Mouse (Mus musculus) embryonic facial prominence, embryonic 14.5 days (tissue): ENCODE results near the gene Dcp1b. TPM values are rescaled to one million over a fixed set of nuclear protein-coding genes. Genes with fewer than 3 reads are reported as not detected.

Source experiments
- ATAC-seq: fragments of 200-750 bp; cut with Nextera tagmentation; 2 replicates; pipeline ENCODE4 v1.8.0; 2017; ENCODE audit warnings: low read depth, moderate number of reproducible peaks, moderate TSS enrichment
- DNase-seq: peaks from one replicate; pipeline ENCODE4 v3.0.0-alpha.2; 2015; ENCODE audit warnings: low spot score
- H3K27ac ChIP-seq: fragments of 300-500 bp; sonication (generic); replicated peaks from 2 replicates; pipeline ENCODE4 v1.5.1; 2014; ENCODE audit warnings: low read depth, mild to moderate bottlenecking, low read length, moderate library complexity
- H3K27me3 ChIP-seq: fragments of 300-500 bp; sonication (generic); replicated peaks from 2 replicates; pipeline ENCODE4 v1.6.1; 2014; ENCODE audit warnings: low read length; ENCODE audit not compliant: control insufficient read depth, insufficient read depth
- H3K36me3 ChIP-seq: fragments of 300-500 bp; sonication (generic); 2 replicates; pipeline ENCODE4 v1.6.1; 2014; ENCODE audit warnings: low read length, mixed read lengths; ENCODE audit not compliant: control insufficient read depth, insufficient read depth
- H3K4me1 ChIP-seq: fragments of 300-500 bp; sonication (generic); 2 replicates; pipeline ENCODE4 v1.6.1; 2014; ENCODE audit warnings: antibody characterized with exemption, low read length; ENCODE audit not compliant: control insufficient read depth, insufficient read depth
- H3K4me2 ChIP-seq: fragments of 300-500 bp; sonication (generic); 2 replicates; pipeline ENCODE4 v1.6.1; 2014; ENCODE audit warnings: low read depth, mild to moderate bottlenecking, low read length, moderate library complexity, mixed read lengths
- H3K4me3 ChIP-seq: fragments of 300-500 bp; sonication (generic); 2 replicates; pipeline ENCODE4 v1.5.1; 2014; ENCODE audit warnings: low read depth, mild to moderate bottlenecking, low read length
- H3K9ac ChIP-seq: fragments of 300-500 bp; sonication (generic); 2 replicates; pipeline ENCODE4 v1.6.1; 2014; ENCODE audit warnings: low read depth, mild to moderate bottlenecking, low read length, moderate library complexity, mixed read lengths
- H3K9me3 ChIP-seq: fragments of 300-500 bp; sonication (generic); 2 replicates; pipeline ENCODE4 v1.6.1; 2016; ENCODE audit warnings: low read length; ENCODE audit not compliant: control insufficient read depth
- WGBS: fragments of 180-500 bp; shearing (Covaris S2); extraction: QIAGEN DNeasy Blood & Tissue Kit; methylation state at CpG from one replicate; pipeline ENCODE4 v1.1.7; 2014; 5-methylcytosine and 5-hydroxymethylcytosine counted together
- polyA plus RNA-seq: library from polyadenylated mRNA; unstranded; fragments of >200 nt; fragmentation: Nextera tagmentation; extraction: Ambion mirVana; gene quantifications from 2 replicates; pipeline ENCODE4 v1.2.1, GENCODE M21; 2014

The Dcp1b gene
- polyA plus RNA-seq, 1 experiment from 2014 or later = 5.9 TPM

DNA sequence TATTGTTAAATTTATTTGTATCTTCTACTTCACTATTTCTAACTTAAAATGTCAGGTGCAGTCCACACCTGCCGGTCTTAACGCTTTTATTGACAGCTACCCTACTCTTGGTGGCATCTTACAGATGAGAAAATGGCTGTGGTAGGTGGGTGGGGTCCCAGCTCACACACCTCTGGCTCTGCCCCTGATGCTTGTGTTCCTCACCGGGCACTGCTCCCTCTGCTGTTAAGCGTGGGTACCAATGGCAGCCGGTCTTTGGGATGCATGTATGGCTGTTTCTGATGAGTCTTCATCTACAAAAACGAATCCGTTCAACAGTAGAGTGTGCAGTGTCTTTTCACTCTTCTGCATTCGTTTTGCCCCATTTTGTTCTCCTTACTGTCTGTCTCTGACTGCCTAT lies 11.6 kb downstream of the Dcp1b start:
- no peaks in the 10 kb centered on the region for H3K4me1 ChIP-seq
- peaks cover 37% of the 10 kb centered on the region; the same call in 1 of the 2 replicates for H3K36me3 ChIP-seq
- ATAC-seq (no peak), DNase-seq (no peak)
- no peaks in the 10 kb centered on the region for H3K9me3 ChIP-seq
- no peaks in the 10 kb centered on the region for H3K27me3 ChIP-seq
- 62% methylated on average over 8 of the region's 8 CpGs for WGBS
- H3K27ac ChIP-seq = no peak overlapping the region
- no peak overlapping the region for H3K9ac ChIP-seq
- H3K4me3 ChIP-seq = no peak overlapping the region
- no peak overlapping the region for H3K4me2 ChIP-seq

DNA sequence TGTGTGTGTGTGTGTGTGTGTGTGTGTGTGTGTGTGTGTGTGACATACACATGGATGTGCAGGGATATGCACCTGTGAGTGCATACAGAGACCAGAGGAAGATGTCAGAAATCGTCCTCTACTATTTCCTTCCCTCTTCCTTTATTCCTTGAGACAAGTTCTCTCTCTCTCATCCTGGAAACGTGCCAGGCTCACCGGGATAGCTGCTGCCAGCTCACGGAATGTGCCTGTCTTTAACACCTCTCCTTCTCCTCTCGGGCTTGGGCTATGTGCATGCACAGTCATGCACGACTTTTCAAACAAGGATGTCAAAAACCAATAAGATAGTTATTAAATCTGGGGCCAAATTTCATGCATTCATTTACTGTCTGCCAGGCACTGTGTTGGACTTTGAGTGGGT lies 12.6 kb downstream of the Dcp1b start:
- Histone ChIP-seq H3K27me3 (no peaks in the 10 kb centered on the region), H3K27ac (no peak overlapping the region), H3K4me1 (no peaks in the 10 kb centered on the region), H3K9me3 (no peaks in the 10 kb centered on the region), H3K4me2 (no peak overlapping the region), H3K9ac (no peak overlapping the region), H3K36me3 (peaks cover 43% of the 10 kb centered on the region), H3K4me3 (no peak overlapping the region)
- DNase-seq = peak; percentile 46
- WGBS = 62% methylated on average over 6 of the region's 6 CpGs
- no peak for ATAC-seq

DNA sequence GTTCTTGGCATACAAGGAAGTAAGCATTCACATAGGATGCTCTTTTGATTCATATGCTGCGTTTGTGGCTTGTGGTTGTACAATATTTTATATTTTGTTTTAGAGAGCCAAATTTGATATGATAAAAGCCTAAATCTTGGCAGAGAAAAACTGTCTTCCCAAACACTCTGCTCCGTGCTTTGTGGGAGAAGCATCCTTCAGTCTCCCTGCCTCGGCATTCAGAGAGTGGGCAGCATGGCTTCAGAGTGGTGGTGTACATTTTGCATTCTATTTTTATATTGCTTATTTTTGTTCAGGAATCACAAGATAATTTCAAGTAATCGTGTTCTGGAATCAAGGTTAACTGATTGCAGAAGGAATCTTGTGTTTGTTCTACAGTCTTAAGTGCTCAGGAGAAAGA lies 16.4 kb downstream of the Dcp1b start:
- Histone ChIP-seq H3K9me3 (no peaks in the 10 kb centered on the region), H3K4me3 (no peak overlapping the region), H3K4me2 (no peak overlapping the region), H3K36me3 (peaks cover 41% of the 10 kb centered on the region), H3K9ac (no peak overlapping the region), H3K27ac (no peak overlapping the region), H3K4me1 (no peaks in the 10 kb centered on the region), H3K27me3 (no peaks in the 10 kb centered on the region)
- DNase-seq (no peak), ATAC-seq (no peak)
- 88% methylated on average over 4 of the region's 4 CpGs for WGBS

DNA sequence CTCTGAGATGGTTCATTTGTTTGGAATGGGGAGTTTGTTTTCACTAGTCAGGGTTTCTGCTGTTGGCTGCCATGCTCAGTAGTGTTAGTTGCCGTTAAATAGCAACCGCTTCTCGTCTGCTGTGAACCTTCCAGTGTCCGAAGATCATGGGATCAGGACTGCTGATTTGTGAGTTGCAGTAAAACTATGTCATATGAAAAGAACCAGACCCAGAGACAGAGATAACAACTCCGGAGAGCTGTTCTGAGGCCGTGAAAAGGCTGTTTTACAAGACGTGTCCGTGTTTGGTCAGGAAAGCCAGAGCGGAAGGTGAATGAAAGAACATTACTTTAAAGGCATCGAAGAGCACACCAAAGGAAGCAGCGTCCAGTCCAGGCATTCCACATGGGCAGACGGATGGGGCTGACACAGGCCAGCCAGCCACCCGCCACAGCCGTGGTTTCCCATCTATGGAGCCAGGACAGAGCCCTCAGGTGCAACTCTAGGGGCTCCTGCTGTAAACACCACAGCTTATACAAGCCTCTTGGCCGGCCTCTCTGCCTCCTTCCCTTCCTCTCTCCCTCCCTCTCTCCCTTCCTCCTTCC lies 18.6 kb downstream of the Dcp1b start:
- no peak for ATAC-seq
- no peaks in the 10 kb centered on the region for H3K27me3 ChIP-seq
- H3K36me3 ChIP-seq = peaks cover 38% of the 10 kb centered on the region
- no peak overlapping the region for H3K4me3 ChIP-seq
- 77% methylated on average over 13 of the region's 15 CpGs for WGBS
- H3K9ac ChIP-seq = no peak overlapping the region
- no peak overlapping the region for H3K27ac ChIP-seq
- no peaks in the 10 kb centered on the region for H3K9me3 ChIP-seq
- peaks cover 3% of the 10 kb centered on the region; the same call in 1 of the 2 replicates for H3K4me1 ChIP-seq
- no peak overlapping the region for H3K4me2 ChIP-seq
- DNase-seq = no peak

DNA sequence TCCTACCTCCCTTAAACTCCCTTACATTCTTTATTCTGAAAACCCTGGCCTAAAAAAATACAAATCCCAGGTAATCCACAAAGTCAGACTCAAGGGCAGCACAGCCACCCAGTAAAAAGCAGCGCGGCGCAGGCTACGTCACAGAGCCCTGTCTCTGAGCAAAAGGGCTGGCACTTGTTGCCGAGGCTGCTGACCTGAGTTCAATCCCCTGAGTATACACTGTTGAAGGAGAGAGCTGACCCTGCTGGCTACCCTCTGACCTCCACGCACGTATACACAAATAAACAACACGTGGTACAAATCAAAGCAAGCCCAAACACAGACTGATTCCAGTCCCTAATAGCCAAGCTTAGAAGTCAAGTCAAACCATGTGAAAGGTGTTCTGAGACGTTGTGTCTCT lies 19.1 kb downstream of the Dcp1b start:
- 59% methylated on average over 9 of the region's 9 CpGs for WGBS
- DNase-seq = no peak

DNA sequence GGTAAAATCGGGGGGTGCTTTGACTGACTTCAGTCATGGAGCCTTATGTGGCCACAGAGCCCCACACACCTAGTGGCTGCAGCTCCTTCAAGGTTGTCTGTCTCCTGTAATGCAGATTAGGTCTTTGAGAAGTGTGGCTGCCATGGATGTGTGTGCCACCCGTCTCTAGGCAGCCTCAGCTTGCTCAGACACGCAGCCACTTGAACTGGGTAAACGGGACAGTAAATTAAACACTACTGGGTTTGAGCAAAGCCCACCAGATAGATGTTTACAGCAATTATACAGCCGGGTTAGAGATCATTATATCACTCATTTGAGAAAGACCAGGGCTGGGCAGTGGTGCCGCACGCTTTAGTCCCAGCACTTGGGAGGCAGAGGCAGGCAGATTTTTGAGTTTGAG lies 19.5 kb downstream of the Dcp1b start:
- H3K9me3 ChIP-seq = no peaks in the 10 kb centered on the region
- H3K36me3 ChIP-seq = peaks cover 29% of the 10 kb centered on the region
- no peak overlapping the region for H3K27ac ChIP-seq
- ATAC-seq = no peak
- no peak for DNase-seq
- 65% methylated on average over 7 of the region's 7 CpGs for WGBS
- H3K4me1 ChIP-seq = peaks cover 7% of the 10 kb centered on the region
- H3K27me3 ChIP-seq = no peaks in the 10 kb centered on the region
- H3K4me2 ChIP-seq = no peak overlapping the region
- H3K4me3 ChIP-seq = no peak overlapping the region
- no peak overlapping the region for H3K9ac ChIP-seq

More for the DNA sequence above, 19.1 kb downstream of the Dcp1b start:
- Histone ChIP-seq H3K27me3 (no peaks in the 10 kb centered on the region), H3K4me3 (no peak overlapping the region), H3K27ac (no peak overlapping the region), H3K4me1 (peaks cover 5% of the 10 kb centered on the region), H3K9ac (no peak overlapping the region), H3K4me2 (no peak overlapping the region), H3K9me3 (no peaks in the 10 kb centered on the region), H3K36me3 (peaks cover 33% of the 10 kb centered on the region)
- ATAC-seq = no peak

DNA sequence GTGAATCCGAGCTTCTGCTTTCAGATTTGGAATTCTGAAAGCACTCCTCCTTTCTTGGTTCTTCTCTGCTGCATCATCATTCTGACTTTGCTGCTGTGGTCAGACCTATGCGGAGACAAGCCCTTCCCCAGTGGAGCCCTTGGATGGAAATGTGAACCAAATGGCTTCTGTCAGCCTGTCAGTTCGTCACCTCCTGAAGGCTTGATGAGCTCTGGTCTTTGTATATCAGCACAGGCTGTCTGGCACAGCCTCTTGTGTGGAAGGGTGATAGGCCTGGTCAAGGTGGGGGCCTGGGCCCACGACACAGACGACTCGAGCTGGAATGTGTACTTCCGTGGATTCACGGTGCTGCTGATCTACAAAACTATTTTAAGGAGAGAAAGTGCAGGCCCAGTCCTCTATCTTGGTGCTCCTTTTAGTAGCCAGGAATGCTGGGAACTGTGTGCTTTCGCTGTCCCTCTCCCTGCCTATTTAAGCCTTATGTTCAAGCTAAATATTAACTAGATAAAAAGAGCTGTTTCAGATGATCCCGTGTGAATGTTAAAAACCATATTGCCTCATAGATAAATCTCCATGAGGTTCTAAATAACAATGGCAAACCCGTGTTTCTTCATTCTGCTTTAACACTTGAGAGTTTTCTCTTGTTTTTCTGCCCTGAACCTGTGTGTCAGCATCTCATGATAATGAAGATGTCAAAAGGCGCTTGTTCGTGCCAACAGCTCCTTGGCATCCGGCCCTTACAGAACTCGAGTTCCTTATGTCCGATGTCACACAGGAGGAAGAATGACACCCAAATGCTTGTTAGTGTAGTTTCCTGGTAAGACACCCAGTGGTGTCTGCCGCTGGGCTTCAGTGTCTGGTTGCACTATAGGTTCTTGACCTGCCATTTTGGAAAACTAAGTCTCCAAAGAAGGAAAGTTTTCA lies 21.6 kb downstream of the Dcp1b start, which contains the start of gene Cacna1c:
Gene Cacna1c, minus strand, starts transcription at position 37 of the 924 bp plus-strand sequence.
- DNase-seq = no peak
- WGBS = 76% methylated on average over 17 of the region's 17 CpGs
- peaks cover 7% of the 10 kb centered on the region for H3K4me1 ChIP-seq
- no peaks in the 10 kb centered on the region for H3K9me3 ChIP-seq
- H3K9ac ChIP-seq = no peak within 1 kb of the TSS
- no peaks in the 10 kb centered on the region for H3K27me3 ChIP-seq
- H3K4me3 ChIP-seq = no peak within 1 kb of the TSS
- no peak within 1 kb of the TSS for H3K4me2 ChIP-seq
- H3K27ac ChIP-seq = no peak within 1 kb of the TSS
- no peak for ATAC-seq
- H3K36me3 ChIP-seq = peaks cover 13% of the 10 kb centered on the region

DNA sequence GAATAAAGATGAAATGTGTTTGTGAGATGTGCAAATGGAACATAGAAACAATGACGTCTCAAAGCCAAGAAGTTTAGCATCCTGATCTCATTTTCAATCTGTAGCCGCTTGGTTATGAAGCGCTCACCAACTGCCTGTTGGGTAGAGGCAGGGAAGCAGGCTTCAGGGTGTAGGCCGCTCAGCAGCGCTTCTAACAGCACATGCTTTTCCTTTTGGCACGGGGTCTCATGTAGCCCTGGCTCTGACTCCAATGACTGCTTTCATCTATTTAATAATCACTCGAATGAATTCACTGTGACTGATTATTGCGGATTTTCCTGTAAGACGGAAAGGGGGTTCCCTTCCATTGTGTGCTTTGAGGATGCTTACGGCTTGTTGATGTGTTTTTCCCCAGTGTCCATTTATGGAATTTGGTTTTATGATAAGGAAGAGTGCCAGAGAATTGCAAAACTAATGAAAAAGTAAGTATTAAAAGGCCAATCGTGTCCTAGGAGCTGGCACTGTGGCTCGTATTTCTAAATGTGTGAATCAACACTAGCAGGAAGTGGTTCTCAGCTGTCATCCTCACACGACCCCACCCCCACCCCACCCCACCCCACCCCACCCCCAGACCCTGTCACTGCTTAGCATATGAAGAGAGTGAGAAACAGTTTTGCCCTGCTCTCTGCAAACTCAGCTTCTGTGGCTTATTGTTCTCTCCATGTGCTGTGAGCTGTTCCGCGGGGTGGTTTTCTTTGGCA lies 23.7 kb downstream of the Dcp1b start:
- Histone ChIP-seq H3K9ac (0 out of 2 replicates have a peak overlapping the region, but pooled peaks have one; percentile 19), H3K27ac (no peak overlapping the region), H3K4me3 (no peak overlapping the region), H3K9me3 (no peaks in the 10 kb centered on the region), H3K4me2 (no peak overlapping the region), H3K27me3 (no peaks in the 10 kb centered on the region), H3K36me3 (no peaks in the 10 kb centered on the region), H3K4me1 (peaks cover 7% of the 10 kb centered on the region)
- 36% methylated on average over 15 of the region's 15 CpGs for WGBS
- ATAC-seq = no peak
- peak; percentile 57 for DNase-seq
